Mouse (Mus musculus) layer of hippocampus, adult 2 months (tissue): ENCODE results near the gene Fgf22. TPM values are rescaled to one million over a fixed set of nuclear protein-coding genes. Genes with fewer than 3 reads are reported as not detected.
A peak's percentile ranks its signal among the peaks of the same experiment; 100 is the strongest.

Source experiments
- DNase-seq, 2 experiments: peaks; one replicate each; pipeline ENCODE4 v3.0.0; 2022; ENCODE audit warnings: low spot score in 2 of 2
- H3K27ac ChIP-seq: fragments of 200-600 bp; 2 replicates; pipeline ENCODE4 v1.8.1; 2022
- H3K4me3 ChIP-seq: fragments of 200-600 bp; 2 replicates; pipeline ENCODE4 v1.8.1; 2022; ENCODE audit warnings: mild to moderate bottlenecking
- CTCF ChIP-seq: fragments of 200-600 bp; conservative IDR thresholded peaks from 2 replicates; pipeline ENCODE4 v1.8.1; 2022; ENCODE audit warnings: antibody characterized with exemption, mild to moderate bottlenecking, moderate library complexity
- total RNA-seq, 2 experiments: library from RNA; stranded (reverse); gene quantifications; 2 replicates each; pipeline ENCODE4 v1.2.3; 2021

Gene Fgf22
- total RNA-seq, 2 experiments from 2014 or later, result 1.9 to 2.8 TPM

- peak overlapping the region; percentile 78 for H3K4me3 ChIP-seq
- DNase-seq, result no peak
- H3K27ac ChIP-seq, result peak overlapping the region; percentile 85
- TF ChIP-seq CTCF, result no peak
These were observed 37.1 kb upstream of the Fgf22 start for GRCm38 (mm10) chr10:79717640-79718357.

GRCm38 (mm10) chr10:79721089-79721488, 33.8 kb upstream of the Fgf22 start:
- TF ChIP-seq CTCF, result no peak
- H3K4me3 ChIP-seq, result no peak overlapping the region

GRCm38 (mm10) chr10:79723047-79723446, 31.8 kb upstream of the Fgf22 start:
- TF ChIP-seq CTCF, result no peak
- no peak for DNase-seq
- Histone ChIP-seq H3K4me3 (no peak overlapping the region), H3K27ac (peak overlapping the region; percentile 46; the same call in 1 of the 2 replicates)

More at GRCm38 (mm10) chr10:79721089-79721488, 33.8 kb upstream of the Fgf22 start:
- H3K27ac ChIP-seq, result no peak overlapping the region
- DNase-seq, result no peak

- DNase-seq, result no peak
- Histone ChIP-seq H3K4me3 (no peak overlapping the region), H3K27ac (peak overlapping the region; percentile 46; the same call in 1 of the 2 replicates)
- no peak for TF ChIP-seq CTCF
These were observed 31.2 kb upstream of the Fgf22 start for GRCm38 (mm10) chr10:79723692-79724091.

- Histone ChIP-seq H3K4me3 (no peak overlapping the region), H3K27ac (no peak overlapping the region)
- TF ChIP-seq CTCF, result peak; percentile 78
- DNase-seq, result no peak
These were observed 28.8 kb upstream of the Fgf22 start for GRCm38 (mm10) chr10:79726090-79726489.

GRCm38 (mm10) chr10:79728323-79729249, 26.3 kb upstream of the Fgf22 start:
- Histone ChIP-seq H3K27ac (peak overlapping the region; percentile 72), H3K4me3 (no peak overlapping the region)
- no peak for TF ChIP-seq CTCF
- no peak for DNase-seq

- no peak for TF ChIP-seq CTCF
- H3K4me3 ChIP-seq, result no peak overlapping the region
- peak overlapping the region; percentile 72 for H3K27ac ChIP-seq
- no peak for DNase-seq
These were observed 25.4 kb upstream of the Fgf22 start for GRCm38 (mm10) chr10:79729357-79729965.

- no peak overlapping the region for H3K27ac ChIP-seq
- no peak overlapping the region for H3K4me3 ChIP-seq
- peak; percentile 83 for TF ChIP-seq CTCF
- peak in 1 of 2 experiments; percentile 58 for DNase-seq
These were observed 22.4 kb upstream of the Fgf22 start for GRCm38 (mm10) chr10:79732500-79732899.

- H3K27ac ChIP-seq, result no peak overlapping the region
- H3K4me3 ChIP-seq, result no peak overlapping the region
- TF ChIP-seq CTCF, result no peak
- DNase-seq, result no peak
These were observed 21.0 kb upstream of the Fgf22 start for GRCm38 (mm10) chr10:79733847-79734246.

GRCm38 (mm10) chr10:79735361-79735760, 19.5 kb upstream of the Fgf22 start:
- no peak for TF ChIP-seq CTCF
- no peak overlapping the region for H3K4me3 ChIP-seq
- no peak overlapping the region for H3K27ac ChIP-seq
- DNase-seq, result no peak

- no peak for DNase-seq
- TF ChIP-seq CTCF, result no peak
- no peak overlapping the region for H3K27ac ChIP-seq
- no peak overlapping the region for H3K4me3 ChIP-seq
These were observed 18.2 kb upstream of the Fgf22 start for GRCm38 (mm10) chr10:79736706-79737105.

- no peak for DNase-seq
- TF ChIP-seq CTCF, result peak; percentile 76
- Histone ChIP-seq H3K27ac (no peak overlapping the region), H3K4me3 (no peak overlapping the region)
These were observed 16.6 kb upstream of the Fgf22 start for GRCm38 (mm10) chr10:79738259-79738658.

- Histone ChIP-seq H3K27ac (no peak overlapping the region), H3K4me3 (no peak overlapping the region)
- TF ChIP-seq CTCF, result no peak
- DNase-seq, result no peak
These were observed 15.6 kb upstream of the Fgf22 start for GRCm38 (mm10) chr10:79739234-79739633.
